Mouse (Mus musculus): ENCODE results near the gene Nsmce3.

Gene Nsmce3

GRCm38 (mm10) chr7:64872743-64873241, at the start of gene Nsmce3:
Gene Nsmce3, minus strand, starts transcription at chr7:64872997.
- peak; percentile 97 for DNase-seq

GRCm38 (mm10) chr7:64921189-64921588, 48.4 kb upstream of the Nsmce3 start:
- no peak for DNase-seq

DNA sequence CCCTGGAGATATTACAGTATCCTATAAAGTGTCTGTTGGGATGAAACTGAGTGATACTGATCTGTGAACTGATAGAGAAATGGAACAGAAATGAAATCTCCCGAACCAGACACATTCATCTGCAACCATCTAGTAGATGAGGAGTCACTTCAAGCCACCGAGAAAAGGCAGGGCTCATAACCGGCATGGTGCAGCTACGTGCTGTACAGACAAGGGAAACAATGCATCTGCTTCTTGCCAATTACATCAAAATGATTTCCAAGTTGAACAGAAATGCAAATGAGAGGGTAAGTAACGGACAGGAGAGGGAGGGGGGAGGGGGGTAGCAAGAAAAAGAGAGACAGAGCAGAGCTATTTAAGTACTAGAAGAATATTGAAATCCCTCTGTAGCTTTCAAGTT, 47.9 kb upstream of the Nsmce3 start:
- DNase-seq: no peak

GRCm38 (mm10) chr7:64916654-64917053, 43.9 kb upstream of the Nsmce3 start:
- no peak for DNase-seq

DNA sequence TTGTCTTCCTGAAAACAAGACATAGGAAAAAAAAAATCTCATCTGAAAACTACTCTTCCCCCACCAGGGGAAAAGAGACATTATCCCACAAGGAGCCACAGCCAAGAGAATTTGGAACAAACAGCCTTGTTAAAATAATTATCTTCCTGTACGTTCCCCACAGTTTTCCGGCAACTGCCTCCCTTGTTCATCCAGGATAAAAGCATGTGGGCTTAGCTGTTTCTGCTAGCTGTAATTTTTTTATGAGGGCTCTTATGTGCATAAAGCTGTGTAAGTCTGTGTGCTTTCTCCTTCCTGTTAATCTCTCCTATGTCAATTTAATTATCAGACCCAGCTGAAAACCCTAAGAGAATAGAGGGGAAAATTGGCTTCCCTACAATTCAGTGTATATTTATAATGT, 42.3 kb upstream of the Nsmce3 start:
- no peak for DNase-seq

- DNase-seq: no peak
Measured at GRCm38 (mm10) chr7:64911945-64912344, 39.1 kb upstream of the Nsmce3 start.

DNA sequence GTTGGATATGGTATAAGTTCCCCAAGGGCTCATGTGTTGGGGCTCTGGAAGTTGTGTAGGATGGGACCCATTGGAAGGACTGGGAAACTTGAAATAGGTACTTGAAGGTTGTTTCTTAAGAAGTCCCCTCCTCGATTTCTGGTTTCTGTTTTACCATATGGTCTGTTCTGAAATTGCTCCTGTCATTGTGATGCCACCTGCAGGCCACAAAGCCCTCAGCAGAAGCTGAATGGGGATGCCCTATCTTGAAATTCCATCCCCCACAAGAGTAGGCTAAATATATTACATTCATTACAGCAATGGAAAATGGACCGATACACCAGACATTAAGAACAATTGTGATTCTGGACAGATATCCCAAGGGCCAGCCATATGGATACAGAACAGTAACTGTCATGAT, 37.4 kb upstream of the Nsmce3 start:
- no peak for DNase-seq

DNA sequence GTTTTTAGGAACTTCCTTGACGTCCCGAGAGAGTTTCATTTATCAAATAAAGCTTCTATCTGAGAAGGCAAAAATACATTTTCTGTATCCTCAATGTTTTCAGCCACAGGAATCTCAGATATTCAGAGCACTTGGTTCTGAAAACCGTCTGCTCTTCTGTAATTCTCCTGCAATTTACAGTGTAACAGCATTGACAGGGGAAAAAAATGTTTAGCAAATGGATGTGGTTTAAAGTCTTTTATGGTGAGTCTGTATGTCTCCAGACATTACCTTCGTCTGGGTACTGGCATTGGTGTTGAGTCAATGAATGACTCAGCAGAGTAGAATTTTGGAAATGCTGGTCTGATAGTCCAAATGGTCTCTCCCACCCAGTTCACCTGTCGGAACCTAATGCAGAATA, 34.2 kb upstream of the Nsmce3 start:
- no peak for DNase-seq

DNA sequence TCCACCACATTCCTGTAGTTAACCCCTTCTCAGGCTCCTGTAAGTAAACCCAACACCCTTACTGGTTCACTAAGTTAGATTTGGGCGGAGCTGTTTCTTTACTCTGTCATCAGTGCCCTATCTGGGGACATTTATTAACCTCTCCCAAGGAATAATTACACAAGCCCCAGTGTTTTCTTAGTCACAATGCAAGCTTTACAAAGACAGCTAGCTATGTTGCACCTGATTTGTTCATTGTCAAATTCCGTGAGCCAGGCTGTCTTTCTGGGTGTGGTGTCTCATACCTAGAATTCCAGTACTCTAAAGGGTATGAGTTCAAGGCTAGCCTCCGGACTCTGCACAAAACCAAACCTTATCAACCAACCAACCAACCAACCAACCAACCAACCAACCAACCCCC, 32.7 kb upstream of the Nsmce3 start:
- no peak for DNase-seq

GRCm38 (mm10) chr7:64900249-64900648, 27.5 kb upstream of the Nsmce3 start:
- no peak for DNase-seq

GRCm38 (mm10) chr7:64896587-64896986, 23.8 kb upstream of the Nsmce3 start:
- DNase-seq: no peak

GRCm38 (mm10) chr7:64895685-64896101, 22.9 kb upstream of the Nsmce3 start:
- no peak for DNase-seq

- no peak for DNase-seq
Measured at GRCm38 (mm10) chr7:64891139-64891538, 18.3 kb upstream of the Nsmce3 start.

DNA sequence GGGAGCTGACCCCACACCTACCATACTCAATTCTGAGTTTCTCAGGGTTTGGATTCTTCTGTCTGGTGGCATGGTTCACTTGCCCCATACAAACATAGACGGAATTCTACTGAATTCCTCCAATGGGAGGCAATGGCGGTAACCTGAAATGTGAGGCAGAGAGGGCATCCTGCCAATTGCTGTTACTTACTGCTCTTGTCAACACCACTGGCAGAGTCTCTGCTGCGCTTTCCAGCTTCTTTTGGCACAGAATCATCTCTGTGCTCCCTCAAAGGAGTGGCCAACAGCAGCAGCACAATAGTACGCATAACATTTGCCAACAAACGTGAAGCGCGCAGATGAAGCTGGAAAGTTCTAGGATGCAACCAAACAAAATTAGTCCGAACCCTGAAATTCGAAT, 17.1 kb upstream of the Nsmce3 start:
- no peak for DNase-seq

GRCm38 (mm10) chr7:64884187-64884862, 11.5 kb upstream of the Nsmce3 start:
- no peak for DNase-seq

DNA sequence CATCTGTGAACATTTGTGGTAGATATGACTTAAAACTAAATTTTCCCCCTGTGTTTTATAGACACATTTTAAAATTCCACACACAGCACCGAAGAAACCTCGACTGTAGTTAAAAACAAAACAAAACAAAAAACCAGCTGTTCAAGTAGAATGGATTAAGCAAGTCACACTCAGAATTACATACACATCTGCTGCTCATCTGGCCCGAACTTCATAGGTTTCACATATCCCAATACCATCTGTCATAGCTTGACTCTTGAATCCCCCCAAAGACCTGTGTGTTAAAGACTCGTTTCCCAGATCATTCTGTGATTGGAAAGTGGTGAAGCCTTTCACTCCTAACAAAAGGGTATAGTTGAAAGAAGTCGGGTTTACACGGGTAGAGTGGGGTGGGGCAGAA, 9.4 kb upstream of the Nsmce3 start:
- no peak for DNase-seq

GRCm38 (mm10) chr7:64881387-64881786, 8.6 kb upstream of the Nsmce3 start:
- no peak for DNase-seq

GRCm38 (mm10) chr7:64880415-64880814, 7.6 kb upstream of the Nsmce3 start:
- no peak for DNase-seq

GRCm38 (mm10) chr7:64874941-64875340, 2.1 kb upstream of the Nsmce3 start:
- no peak for DNase-seq

- no peak for DNase-seq
Measured at GRCm38 (mm10) chr7:64873266-64873665, 469 bp upstream of the Nsmce3 start.

GRCm38 (mm10) chr7:64871987-64872742, 632 bp downstream of the Nsmce3 start:
- no peak for DNase-seq

DNA sequence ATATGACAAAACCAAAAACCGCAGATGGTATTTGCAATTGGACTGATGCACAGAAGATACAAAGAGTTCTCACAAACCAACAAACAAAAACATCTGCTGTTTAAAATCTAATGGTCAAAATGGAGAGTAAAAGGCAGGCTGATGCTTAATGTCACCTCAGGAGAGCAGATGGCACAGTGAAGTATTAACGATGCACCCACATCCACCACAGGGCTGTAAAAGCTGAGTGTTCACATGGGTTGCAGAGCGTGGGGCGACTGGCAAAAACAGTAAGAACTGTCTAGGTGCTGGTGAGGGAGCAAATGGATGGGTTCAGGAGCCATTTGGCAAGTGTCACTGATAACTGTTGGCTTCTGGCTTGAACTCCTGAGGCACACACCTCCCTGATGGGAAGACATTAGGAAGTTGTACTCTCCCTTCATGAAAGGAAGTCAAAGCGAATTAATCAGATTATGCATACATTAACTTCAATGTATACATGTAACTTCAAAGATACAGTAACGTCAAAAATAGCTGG, 3.2 kb downstream of the Nsmce3 start:
- DNase-seq: no peak

DNA sequence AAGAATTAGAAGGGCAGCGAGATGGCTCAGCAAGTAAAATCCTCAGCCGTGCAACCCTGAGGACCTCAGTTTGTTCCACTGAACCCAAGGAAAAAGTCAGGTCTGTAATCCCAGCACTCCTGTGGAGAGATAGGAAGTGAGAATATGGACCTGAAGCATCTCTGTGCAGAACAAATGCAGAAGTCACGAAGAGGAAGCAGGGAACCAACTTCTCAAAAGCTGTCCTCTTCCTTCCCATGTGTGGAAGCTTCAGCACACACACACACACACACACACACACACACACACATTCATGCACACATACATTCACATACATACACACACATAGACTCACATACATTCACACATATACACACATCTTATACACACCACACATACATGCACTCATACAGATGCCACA, 9.3 kb downstream of the Nsmce3 start:
- no peak for DNase-seq

- DNase-seq: no peak
Measured at GRCm38 (mm10) chr7:64862978-64863377, 9.8 kb downstream of the Nsmce3 start.
